Mouse (Mus musculus): ENCODE data around the gene Pex14.
A peak's percentile ranks its signal among the peaks of the same experiment; 100 is the strongest.
"Not testable (repeated sequence)": the region's sequence is repeated elsewhere in the genome, so short reads cannot be mapped to it uniquely, and the experiment has no call there.

Pex14 gene

GRCm38 (mm10) chr4:149101456-149101855 lies 1.8 kb upstream of the Pex14 start:
- no peak for DNase-seq

DNA sequence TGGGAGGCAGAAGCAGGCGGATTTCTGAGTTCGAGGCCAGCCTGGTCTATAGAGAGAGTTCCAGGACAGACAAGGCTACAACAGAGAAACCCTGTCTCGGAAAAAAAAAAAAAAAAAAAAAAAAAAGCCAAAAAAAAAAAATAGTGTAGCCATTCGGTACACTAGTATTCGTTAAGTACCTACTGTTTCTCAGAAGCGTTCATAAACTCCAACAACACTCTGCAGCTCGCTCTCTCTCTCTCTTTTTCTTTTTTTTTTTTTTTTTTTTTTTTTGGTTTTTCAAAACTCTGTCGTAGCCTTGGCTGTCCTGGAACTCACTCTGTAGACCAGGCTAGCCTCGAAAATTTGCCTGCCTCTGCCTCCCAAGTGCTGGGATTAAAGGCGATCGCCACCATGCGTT lies 773 bp upstream of the Pex14 start:
- DNase-seq = not testable (repeated sequence)

DNA sequence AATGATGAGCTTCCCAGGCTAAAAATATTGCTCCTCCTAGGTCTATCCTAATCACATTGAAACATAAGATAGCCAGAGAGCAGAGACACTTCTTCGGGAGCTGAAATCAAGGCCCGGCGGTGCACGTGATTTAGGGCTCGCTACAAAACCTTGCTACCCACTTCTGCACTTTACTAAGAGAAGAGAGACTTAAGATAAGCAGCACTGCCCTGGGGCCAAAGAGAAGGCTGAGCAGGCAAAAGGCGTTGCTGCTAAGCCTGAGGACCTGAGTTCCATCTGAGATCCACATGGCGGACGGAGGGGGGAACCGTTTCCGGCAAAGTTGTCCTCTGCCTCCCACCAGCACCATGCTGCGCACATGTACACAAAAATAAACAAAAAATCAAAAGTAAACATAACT lies 1.1 kb downstream of the Pex14 start:
- no peak for DNase-seq

DNA sequence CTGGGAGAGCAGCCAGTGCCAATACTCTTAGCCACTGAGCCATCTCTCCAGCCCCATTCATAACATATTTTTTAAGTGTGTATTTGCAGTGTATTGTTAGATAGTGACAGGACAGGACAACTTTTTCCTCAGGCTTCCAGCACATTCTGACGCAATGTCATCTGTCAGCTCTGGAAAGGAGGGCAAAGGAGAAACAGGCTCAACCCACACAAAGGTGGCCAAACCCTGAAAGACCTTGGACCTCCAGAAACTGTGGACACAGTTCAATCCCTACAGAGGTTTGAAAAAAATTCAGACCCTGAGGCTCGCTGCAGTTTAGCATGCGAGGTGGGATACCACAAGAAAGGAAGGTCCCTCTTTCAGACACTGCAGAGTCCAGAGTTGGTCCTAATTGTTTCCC lies 1.7 kb downstream of the Pex14 start:
- DNase-seq = no peak

GRCm38 (mm10) chr4:149091364-149091763 lies 8.3 kb downstream of the Pex14 start:
- no peak for DNase-seq

GRCm38 (mm10) chr4:149085381-149085780 lies 14.3 kb downstream of the Pex14 start:
- DNase-seq = no peak

DNA sequence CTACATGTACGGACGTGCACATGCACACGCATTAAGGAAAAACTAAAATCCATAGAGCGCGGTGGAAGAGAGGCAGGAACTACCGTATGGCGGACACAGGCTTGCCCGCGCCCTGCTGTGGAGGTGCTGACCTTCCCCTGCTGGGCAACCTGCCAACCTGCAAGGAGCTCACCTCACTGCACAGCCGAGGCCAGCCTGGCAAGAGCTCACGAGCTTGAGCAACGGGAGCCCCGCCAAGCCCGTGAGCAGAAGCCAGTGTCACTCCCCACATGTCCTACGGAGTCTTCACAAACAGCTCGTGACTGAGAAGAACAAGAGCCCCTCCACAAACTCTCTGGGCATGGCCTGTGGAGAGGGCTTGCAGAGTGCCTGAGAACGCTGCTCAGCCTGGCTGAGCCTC lies 18.1 kb downstream of the Pex14 start:
- DNase-seq = peak; percentile 85 to 87

DNA sequence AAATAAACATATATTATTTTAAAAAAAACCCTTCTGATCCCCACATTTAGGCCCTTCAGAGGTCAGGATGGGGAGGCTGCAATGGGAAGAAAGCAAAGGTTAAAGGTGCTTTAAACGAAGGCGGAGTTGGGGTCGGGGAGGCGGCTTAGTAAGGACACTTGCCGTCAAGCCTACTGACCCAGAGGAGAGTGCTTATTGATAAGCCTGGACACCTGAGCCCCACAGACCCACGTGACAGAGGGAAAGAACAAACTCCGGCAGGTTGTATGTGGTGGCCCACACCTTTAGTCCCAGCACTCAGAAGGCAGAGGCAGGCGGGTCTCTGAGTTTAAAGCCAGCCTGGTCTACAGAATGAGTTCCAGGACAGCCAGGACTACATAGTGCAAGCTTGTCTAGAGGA lies 19.6 kb downstream of the Pex14 start:
- DNase-seq = no peak

DNA sequence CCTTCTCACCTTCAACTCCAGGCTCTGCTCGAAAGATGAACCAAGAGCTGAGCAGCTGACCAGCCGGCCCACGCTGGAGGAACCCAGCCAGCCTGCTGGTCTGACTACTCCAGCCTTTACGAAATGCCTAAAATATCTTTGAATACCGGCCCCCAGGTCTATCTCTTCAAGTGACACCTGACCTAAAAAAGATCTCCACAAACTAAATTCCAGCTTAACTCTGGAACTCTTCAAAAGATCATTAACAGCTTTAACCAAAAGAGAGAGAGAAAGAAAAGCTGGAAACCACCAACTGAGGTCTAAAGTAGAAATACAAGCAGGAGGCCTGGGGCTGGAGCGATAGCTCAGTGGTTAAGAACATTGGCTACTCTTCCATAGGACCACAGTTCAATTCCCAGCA lies 20.0 kb downstream of the Pex14 start:
- no peak for DNase-seq

DNA sequence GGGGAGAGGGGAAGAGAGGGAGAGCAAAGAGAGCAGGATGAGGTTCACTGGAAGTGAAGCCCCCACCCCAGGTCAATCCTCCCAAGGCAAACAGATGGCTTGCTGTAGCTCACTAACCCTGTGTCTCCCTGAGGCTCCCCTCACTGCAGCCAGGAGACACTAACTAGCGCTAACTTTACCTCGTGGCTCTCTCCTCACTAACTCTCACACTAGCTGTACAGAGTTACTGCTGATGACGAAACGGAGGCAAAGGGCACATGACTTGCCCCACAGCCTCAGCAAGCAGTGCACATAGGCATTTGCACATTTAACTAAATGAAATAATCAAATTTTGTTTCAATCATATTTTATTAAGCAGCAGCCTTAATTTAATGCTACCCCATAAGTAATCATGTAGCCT lies 21.4 kb downstream of the Pex14 start:
- DNase-seq = no peak

- DNase-seq = peak; percentile 49 to 64
Observed at GRCm38 (mm10) chr4:149075871-149076575, 23.7 kb downstream of the Pex14 start.

GRCm38 (mm10) chr4:149075073-149075472 lies 24.6 kb downstream of the Pex14 start:
- no peak for DNase-seq

DNA sequence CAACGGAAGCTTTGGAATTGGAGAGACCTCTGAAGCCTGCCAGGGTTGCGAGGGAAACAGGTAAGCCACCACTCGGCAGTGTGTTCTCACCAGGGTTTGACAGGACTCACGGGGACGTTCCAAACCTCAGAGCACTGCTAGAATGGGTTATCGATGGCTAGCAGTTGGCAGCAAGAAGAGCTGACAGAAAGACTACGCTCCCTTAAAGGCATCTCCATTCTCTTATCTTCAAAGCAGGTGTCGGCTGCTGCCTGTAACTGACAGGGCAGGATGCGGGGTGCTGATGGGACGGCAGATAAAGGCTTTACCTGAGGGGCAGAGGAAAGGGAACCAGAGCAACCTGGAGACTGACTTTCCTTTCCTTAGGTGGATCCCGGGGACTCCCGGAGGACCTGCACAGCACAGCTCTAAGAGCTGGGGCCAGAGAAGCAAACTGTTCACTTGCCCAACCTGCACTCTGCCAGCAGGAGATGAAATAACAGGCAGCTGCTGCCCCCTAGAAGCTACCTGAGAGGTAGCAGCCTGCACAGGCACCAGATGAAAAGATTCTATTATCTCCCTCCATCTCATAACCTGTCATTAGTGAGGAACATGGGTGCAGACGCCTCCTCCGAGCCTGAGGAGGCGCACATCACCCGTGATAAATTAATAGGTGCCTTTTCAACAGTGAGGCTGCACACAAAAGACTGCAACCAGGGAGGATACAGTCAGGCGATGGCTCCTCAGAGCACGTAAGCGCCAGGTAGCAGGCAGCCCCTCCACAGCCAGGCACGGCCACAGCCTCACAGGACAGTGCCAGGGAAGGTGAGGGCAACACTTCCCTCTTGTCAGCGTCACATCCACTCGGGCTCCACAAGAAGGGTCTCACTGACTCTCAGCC lies 32.8 kb downstream of the Pex14 start:
- peak; percentile 43 to 48 for DNase-seq

- DNase-seq = no peak
Observed at GRCm38 (mm10) chr4:149064061-149064854, 35.4 kb downstream of the Pex14 start.

- no peak for DNase-seq
Observed at GRCm38 (mm10) chr4:149062406-149063318, 37.0 kb downstream of the Pex14 start.

DNA sequence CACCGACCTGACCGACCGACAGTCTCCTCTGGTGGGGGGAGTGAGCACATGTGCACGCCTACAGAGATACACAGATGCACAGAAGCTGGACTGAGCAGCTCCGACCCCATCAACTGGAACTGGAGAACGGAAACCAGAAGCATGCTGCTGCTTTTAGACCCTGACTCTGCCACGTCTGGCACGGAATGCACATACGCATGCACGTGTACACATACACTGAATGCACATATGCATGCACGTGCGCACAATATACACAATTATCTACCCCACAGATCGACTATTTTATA lies 38.3 kb downstream of the Pex14 start:
- DNase-seq = no peak

DNA sequence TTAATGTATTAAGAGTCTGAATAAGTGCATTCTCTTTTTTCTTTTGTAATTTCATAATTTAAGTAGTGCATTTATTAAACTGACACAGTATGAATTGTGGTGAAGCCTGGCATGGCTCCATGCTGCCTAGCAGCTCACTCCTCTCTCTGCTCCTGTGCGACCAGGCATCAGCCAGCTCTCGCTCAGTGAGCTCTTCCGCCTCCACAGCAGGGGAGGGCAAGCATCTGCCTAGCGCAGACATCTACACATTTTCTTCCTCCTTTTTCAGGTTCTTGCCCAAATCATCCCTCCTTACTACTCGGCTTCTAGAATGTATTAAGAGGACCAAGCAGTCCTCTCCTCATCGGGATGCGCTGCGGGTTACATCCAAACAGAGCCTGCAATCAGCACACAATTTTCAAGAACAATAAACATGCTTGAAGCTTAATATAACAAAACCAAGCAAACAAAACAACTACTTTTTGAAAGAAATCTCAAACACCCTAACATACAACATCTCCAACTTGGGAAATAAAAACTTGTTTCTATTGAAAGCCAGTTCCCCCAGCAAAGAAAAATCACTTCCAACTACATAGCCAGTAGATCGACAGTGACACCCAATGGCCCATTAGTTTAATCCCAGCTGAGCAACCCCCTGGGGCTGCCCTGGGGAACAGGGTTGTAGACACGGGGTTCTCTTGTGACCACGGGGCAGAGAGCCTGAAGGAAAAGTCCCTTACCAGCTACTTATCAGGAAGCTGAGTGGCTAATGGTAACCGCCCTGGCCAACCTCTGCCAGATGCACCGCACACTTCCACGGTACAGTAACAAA lies 38.9 kb downstream of the Pex14 start:
- peak; percentile 18 to 27 for DNase-seq

DNA sequence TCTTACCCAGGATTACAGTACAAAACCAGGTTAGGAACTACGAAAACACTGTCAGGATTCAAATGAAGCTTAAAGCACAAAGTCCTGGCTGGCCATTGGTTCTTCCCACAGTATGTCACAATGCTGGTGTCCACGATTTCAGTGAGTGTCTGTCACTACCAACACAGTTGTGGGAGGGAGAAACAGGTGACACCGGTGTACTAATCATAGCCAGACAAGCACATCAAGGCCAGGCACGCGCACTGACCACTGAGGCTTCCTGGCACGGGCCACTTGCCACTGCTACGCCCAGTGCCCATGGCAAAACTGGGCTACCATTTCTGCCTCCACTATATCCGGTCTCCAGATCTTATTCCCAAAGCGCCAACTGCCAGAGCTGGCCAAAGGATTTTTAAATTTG lies 40.0 kb downstream of the Pex14 start:
- no peak for DNase-seq

- DNase-seq = no peak
Observed at GRCm38 (mm10) chr4:149058298-149058697, 41.4 kb downstream of the Pex14 start.

DNA sequence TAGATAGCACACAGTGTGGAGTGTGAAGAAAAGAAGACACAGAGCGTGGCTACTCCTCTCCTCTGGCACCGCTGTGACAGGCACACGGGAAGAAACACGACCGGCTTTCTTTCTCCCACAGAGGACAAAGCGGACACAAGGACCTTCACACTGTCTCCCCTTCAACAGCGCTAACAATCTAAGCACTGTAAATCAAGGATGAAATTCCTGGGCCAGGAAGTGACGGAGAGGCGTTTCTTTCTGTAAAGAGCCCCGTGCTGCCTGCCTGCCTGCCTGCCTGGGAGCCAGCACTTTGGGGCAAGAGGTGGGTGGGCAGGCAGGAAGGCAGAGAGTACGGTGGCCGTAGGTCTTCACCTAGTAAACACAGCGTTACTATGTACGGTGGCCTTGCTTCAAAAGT lies 42.2 kb downstream of the Pex14 start:
- no peak for DNase-seq

DNA sequence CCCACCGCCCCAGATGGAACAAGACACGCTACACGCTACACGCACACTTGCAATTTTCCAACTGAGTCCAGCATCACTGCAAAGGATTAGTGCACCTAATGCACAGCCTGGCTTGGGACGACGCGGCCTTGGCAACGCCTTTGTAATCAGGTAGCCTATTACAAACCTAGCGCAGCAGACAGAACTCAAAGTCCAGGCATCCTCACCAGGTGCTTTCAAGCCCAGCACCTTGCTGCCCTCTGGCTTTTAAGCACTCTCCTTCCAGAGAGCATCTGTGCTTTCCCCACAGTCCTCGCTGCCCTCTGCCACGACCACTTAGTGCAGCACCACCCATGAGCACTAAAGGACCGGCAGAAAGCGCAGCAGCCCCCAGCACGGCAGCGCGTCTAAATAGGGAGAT lies 42.7 kb downstream of the Pex14 start:
- no peak for DNase-seq

DNA sequence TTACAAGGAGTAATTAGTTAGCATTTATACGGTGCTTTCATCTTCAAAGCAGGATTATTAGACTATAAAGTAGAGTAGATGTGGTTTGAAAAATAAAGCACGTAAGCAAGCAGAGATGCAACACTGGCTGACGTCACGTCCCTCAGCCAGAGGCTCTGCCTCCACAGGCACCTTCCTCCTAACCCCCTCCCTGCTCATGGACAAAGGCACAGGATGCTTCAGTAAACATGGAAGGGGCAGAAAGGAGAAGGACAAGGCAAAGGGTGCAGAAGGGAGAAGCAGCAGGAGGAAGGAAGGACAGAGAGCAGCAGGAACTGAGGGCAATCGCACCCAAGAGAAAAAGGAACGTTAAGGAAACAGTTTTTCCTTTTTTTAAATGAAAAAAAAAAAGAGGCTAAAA lies 43.8 kb downstream of the Pex14 start:
- no peak for DNase-seq

Measured in cerebellum, postnatal 36 days (tissue).